Mouse (Mus musculus) subcutaneous adipose tissue, adult 2 months (tissue): ENCODE measurements around the gene Gm28308. TPM values are rescaled to one million over a fixed set of nuclear protein-coding genes. Genes with fewer than 3 reads are reported as not detected.

Experiments
- polyA plus RNA-seq: library from polyadenylated mRNA; depleted of rRNA; stranded (reverse); fragments of >200 nt; gene quantifications from 2 replicates; pipeline ENCODE4 v1.2.3, GENCODE M21; 2012; ENCODE audit warnings: low replicate concordance; rRNA removed

Gm28308 gene
- polyA plus RNA-seq, 1 experiment: 1.3 TPM

Other genes with a start within 250 kb of the Gm28308 start
- 11.9 and 13.1 TPM in 2 replicates for gene Skap2, start 200.8 kb downstream of the Gm28308 start, polyA plus RNA-seq
- gene Hoxa1, start 55.0 kb downstream of the Gm28308 start, polyA plus RNA-seq: 0.62 and 1.9 TPM in 2 replicates
- gene Hoxa2, start 48.5 kb downstream of the Gm28308 start, polyA plus RNA-seq: 1.9 and 2.1 TPM in 2 replicates
- gene 5730596B20Rik, start 35.8 kb downstream of the Gm28308 start, polyA plus RNA-seq: 0.10 TPM in 1 of 2 replicates, not detected in the other
- 1.4 and 1.5 TPM in 2 replicates for gene Hoxa4, start 21.6 kb downstream of the Gm28308 start, polyA plus RNA-seq
- 4.2 and 5.7 TPM in 2 replicates for gene Hoxa5, start 8.8 kb downstream of the Gm28308 start, polyA plus RNA-seq
- 2.8 and 5.0 TPM in 2 replicates for gene Hoxa6, start 4.6 kb downstream of the Gm28308 start, polyA plus RNA-seq
- gene Hoxa3, start within 50 bp of the Gm28308 start, polyA plus RNA-seq: 4.8 and 7.1 TPM in 2 replicates
- gene Hoxa7, start 8.5 kb upstream of the Gm28308 start, polyA plus RNA-seq: 10.5 and 24.3 TPM in 2 replicates
- gene Hoxa9, start 17.8 kb upstream of the Gm28308 start, polyA plus RNA-seq: 19.2 and 95.3 TPM in 2 replicates
- gene Hoxa10, start 27.5 kb upstream of the Gm28308 start, polyA plus RNA-seq: 19.5 and 200 TPM in 2 replicates
- gene Hoxa11, start 32.5 kb upstream of the Gm28308 start, polyA plus RNA-seq: 2.4 and 108 TPM in 2 replicates
- 1.2 and 1.5 TPM in 2 replicates for gene Hoxa13, start 47.5 kb upstream of the Gm28308 start, polyA plus RNA-seq
- gene Evx1, start 100.2 kb upstream of the Gm28308 start, polyA plus RNA-seq: not detected in 2 replicates